Mouse (Mus musculus) liver, adult 2 months (tissue): ENCODE measurements around the gene Lrig1.

Experiments used
- CTCF ChIP-seq: fragments of 200-500 bp; IDR thresholded peaks from 2 replicates; pipeline ENCODE4 v1.5.1; 2011; ENCODE audit warnings: low read depth, low read length, control low read depth
- POLR2A ChIP-seq: fragments of 200-500 bp; IDR thresholded peaks from 2 replicates; pipeline ENCODE4 v1.6.1; 2011; ENCODE audit warnings: low read length, control low read depth; ENCODE audit not compliant: insufficient read depth; ENCODE audit errors: extremely low read depth

GRCm38 (mm10) chr6:94601101-94601500 is 98.9 kb downstream of the Lrig1 start:
- TF ChIP-seq POLR2A: no peak
- peak; percentile 66 for TF ChIP-seq CTCF
